Mouse (Mus musculus) spleen, adult 2 months (tissue): ENCODE measurements around the gene Pcx. TPM values are rescaled to one million over a fixed set of nuclear protein-coding genes. Genes with fewer than 3 reads are reported as not detected.

Experiments used
- DNase-seq, 2 experiments: peaks; one replicate each; pipeline versions ENCODE4 v3.0.0 to v3.0.0-alpha.2; 2012 to 2021; ENCODE audit warnings: low spot score in 2 of 2, low read depth in 1 of 2
- H3K27ac ChIP-seq: fragments of 200-500 bp; 2 replicates; pipeline ENCODE4 v1.5.1; 2012; ENCODE audit warnings: low read length, inconsistent platforms; ENCODE audit not compliant: insufficient read depth
- H3K27me3 ChIP-seq: fragments of 200-500 bp; 2 replicates; pipeline ENCODE4 v1.6.1; 2012; ENCODE audit warnings: mild to moderate bottlenecking, moderate library complexity, low read length, inconsistent platforms; ENCODE audit not compliant: control insufficient read depth, insufficient read depth
- H3K36me3 ChIP-seq: fragments of 200-500 bp; 2 replicates; pipeline ENCODE4 v1.6.1; 2012; ENCODE audit warnings: mild to moderate bottlenecking, low read length, inconsistent platforms; ENCODE audit not compliant: control insufficient read depth, insufficient read depth
- H3K4me1 ChIP-seq: fragments of 200-500 bp; 2 replicates; pipeline ENCODE4 v1.6.1; 2011; ENCODE audit warnings: inconsistent platforms; ENCODE audit not compliant: control insufficient read depth, insufficient read depth, insufficient read length
- H3K4me3 ChIP-seq: fragments of 200-500 bp; 2 replicates; pipeline ENCODE4 v1.5.1; 2011; ENCODE audit warnings: mild to moderate bottlenecking, inconsistent platforms; ENCODE audit not compliant: insufficient read depth, insufficient read length; ENCODE audit errors: extremely low read depth
- CTCF ChIP-seq: fragments of 200-500 bp; IDR thresholded peaks from 2 replicates; pipeline ENCODE4 v1.5.1; 2011; ENCODE audit warnings: mild to moderate bottlenecking, inconsistent platforms; ENCODE audit not compliant: insufficient read depth, insufficient read length, insufficient replicate concordance; ENCODE audit errors: extremely low read depth
- POLR2A ChIP-seq: fragments of 200-500 bp; IDR thresholded peaks from 2 replicates; pipeline ENCODE4 v1.6.1; 2011; ENCODE audit warnings: low read depth, low read length, inconsistent platforms
- WGBS: fragments of 180-500 bp; shearing (Covaris S2); methylation state at CpG from one replicate; pipeline ENCODE4 v1.1.7; 2018; 5-methylcytosine and 5-hydroxymethylcytosine counted together
- polyA plus RNA-seq: library from polyadenylated mRNA; depleted of rRNA; stranded (reverse); fragments of >200 nt; gene quantifications from 2 replicates; pipeline ENCODE4 v1.2.3, GENCODE M21; 2012

Pcx gene
- polyA plus RNA-seq, 1 experiment: 8.6 TPM

GRCm38 (mm10) chr19:4570237-4570613 is 60.0 kb downstream of the Pcx start:
- Histone ChIP-seq H3K27ac (0 out of 2 replicates have a peak overlapping the region, but pooled peaks have one; percentile 17), H3K4me3 (no peak overlapping the region), H3K27me3 (no peaks in the 10 kb centered on the region), H3K36me3 (no peaks in the 10 kb centered on the region), H3K4me1 (no peaks in the 10 kb centered on the region)
- WGBS: 89% methylated on average over 11 of the region's 11 CpGs
- TF ChIP-seq CTCF: no peak
- TF ChIP-seq POLR2A: no peak
- no peak for DNase-seq

GRCm38 (mm10) chr19:4570815-4571214 is 60.5 kb downstream of the Pcx start:
- H3K4me3 ChIP-seq: no peak overlapping the region
- no peaks in the 10 kb centered on the region for H3K27me3 ChIP-seq
- no peaks in the 10 kb centered on the region for H3K4me1 ChIP-seq
- TF ChIP-seq POLR2A (no peak), CTCF (no peak)
- H3K27ac ChIP-seq: no peak overlapping the region
- no peak for DNase-seq
- 92% methylated on average over 6 of the region's 6 CpGs for WGBS
- H3K36me3 ChIP-seq: no peaks in the 10 kb centered on the region

DNA sequence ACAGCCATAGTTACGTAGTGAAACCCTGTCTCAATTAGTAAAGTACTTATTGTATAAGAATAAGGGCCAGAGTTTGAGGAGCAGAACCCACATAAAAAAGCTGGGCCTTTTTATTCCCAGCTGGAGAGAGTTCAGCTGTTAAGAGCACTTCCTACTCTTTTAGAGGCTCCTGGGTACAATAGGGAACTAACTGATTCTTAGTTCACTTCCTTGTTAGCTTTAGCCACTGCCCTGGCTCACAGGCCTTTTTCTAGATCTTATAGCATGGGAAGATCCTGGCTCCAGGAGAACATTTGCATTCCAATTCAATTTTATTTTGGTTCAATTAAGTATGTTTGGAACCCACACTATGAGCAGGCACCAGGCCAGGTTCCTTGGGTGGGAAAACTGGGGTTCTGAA is 61.4 kb downstream of the Pcx start:
- no peak for TF ChIP-seq CTCF
- no peak for TF ChIP-seq POLR2A
- Histone ChIP-seq H3K4me3 (no peak overlapping the region), H3K27ac (no peak overlapping the region), H3K4me1 (no peaks in the 10 kb centered on the region), H3K36me3 (no peaks in the 10 kb centered on the region), H3K27me3 (no peaks in the 10 kb centered on the region)
- no peak for DNase-seq
- 92% methylated on average over 1 of the region's 1 CpGs for WGBS

DNA sequence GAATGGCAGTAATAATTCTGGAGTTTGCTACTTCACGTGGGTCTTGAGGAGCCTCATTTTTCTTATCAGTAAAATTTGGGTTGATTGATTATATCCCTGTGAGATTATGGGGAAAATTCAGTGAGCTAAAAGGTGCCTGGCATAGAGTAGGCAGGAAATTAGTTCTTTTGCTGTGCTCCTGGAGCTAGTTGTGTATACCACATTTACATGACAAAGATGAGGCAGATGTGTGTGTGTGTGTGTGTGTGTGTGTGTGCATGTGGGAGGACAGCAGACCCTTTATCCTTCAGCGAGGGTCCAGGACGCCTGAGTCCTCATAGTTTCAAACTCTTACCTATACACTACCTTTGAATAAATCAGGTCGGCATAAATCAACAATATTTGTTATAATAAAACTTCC is 61.8 kb downstream of the Pcx start:
- Histone ChIP-seq H3K27ac (no peak overlapping the region), H3K27me3 (no peaks in the 10 kb centered on the region), H3K4me1 (no peaks in the 10 kb centered on the region), H3K36me3 (no peaks in the 10 kb centered on the region), H3K4me3 (no peak overlapping the region)
- DNase-seq: no peak
- 87% methylated on average over 4 of the region's 4 CpGs for WGBS
- TF ChIP-seq POLR2A: no peak
- no peak for TF ChIP-seq CTCF

DNA sequence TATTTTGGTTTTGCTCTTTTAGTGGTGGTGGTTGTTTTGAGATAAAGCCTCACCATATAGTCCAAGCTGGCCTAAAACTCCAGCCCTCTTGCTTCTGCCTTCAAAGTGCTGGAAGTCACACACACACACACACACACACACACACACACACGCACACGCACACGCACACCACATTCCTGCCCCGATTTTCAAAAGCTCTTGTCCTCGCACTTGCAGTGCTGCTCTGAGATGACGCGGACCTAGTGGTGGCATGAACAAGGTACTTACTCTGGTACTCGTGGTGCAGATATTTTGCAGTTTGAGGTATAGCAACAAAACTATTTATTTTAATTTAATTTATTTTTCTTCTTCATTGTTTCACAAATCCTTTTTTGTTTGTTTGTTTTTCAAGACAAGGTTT is 62.2 kb downstream of the Pcx start:
- WGBS: 90% methylated on average over 8 of the region's 8 CpGs
- no peak for DNase-seq
- Histone ChIP-seq H3K27ac (no peak overlapping the region), H3K4me1 (no peaks in the 10 kb centered on the region), H3K27me3 (no peaks in the 10 kb centered on the region), H3K36me3 (no peaks in the 10 kb centered on the region), H3K4me3 (no peak overlapping the region)
- TF ChIP-seq CTCF: no peak
- no peak for TF ChIP-seq POLR2A

GRCm38 (mm10) chr19:4573241-4573640 is 63.0 kb downstream of the Pcx start:
- Histone ChIP-seq H3K27me3 (no peaks in the 10 kb centered on the region), H3K27ac (no peak overlapping the region), H3K4me3 (no peak overlapping the region), H3K36me3 (no peaks in the 10 kb centered on the region), H3K4me1 (no peaks in the 10 kb centered on the region)
- TF ChIP-seq POLR2A: no peak
- TF ChIP-seq CTCF: no peak
- no peak for DNase-seq
- 90% methylated on average over 1 of the region's 1 CpGs for WGBS

DNA sequence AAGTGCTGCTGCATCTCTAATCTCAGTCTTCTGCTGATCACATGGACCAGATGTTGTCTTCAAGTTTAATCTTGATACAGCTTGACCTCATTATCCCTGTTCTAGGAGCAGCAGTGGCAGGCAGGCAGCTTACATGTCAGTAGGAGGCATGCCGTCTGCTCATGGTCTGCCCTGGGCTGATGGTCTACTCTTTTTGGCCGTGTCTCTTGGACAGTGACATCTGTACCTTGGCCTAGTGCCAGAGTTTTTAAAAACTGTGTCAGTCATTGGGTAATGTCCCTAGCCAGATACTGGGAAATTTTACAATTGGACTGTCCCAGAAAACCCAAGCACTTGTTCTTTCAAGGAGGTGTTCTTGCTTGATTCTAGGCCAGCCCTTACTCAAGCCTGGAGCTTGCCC is 68.5 kb downstream of the Pcx start:
- no peaks in the 10 kb centered on the region for H3K4me1 ChIP-seq
- 83% methylated on average over 2 of the region's 2 CpGs for WGBS
- H3K4me3 ChIP-seq: no peak overlapping the region
- TF ChIP-seq CTCF (no peak), POLR2A (no peak)
- no peak overlapping the region for H3K27ac ChIP-seq
- no peaks in the 10 kb centered on the region for H3K36me3 ChIP-seq
- no peak for DNase-seq
- H3K27me3 ChIP-seq: no peaks in the 10 kb centered on the region

- no peak overlapping the region for H3K27ac ChIP-seq
- TF ChIP-seq CTCF (no peak), POLR2A (no peak)
- no peak overlapping the region for H3K4me3 ChIP-seq
- DNase-seq: no peak
- no peaks in the 10 kb centered on the region for H3K27me3 ChIP-seq
- H3K4me1 ChIP-seq: no peaks in the 10 kb centered on the region
- WGBS: 86% methylated on average over 5 of the region's 5 CpGs
- H3K36me3 ChIP-seq: no peaks in the 10 kb centered on the region
These were observed 69.0 kb downstream of the Pcx start for GRCm38 (mm10) chr19:4579296-4579695.
